In genomic region chr13:44282731-44283571, GRCm38 (mm10) we compare ENCODE assay signal across 9 mouse cellular contexts.
DNase-seq lines count a peak whose midpoint lies in the region; ATAC-seq lines count a peak whose summit lies in the region.
"Had no signal": no experiment of that assay in that cellular context is flagged by ENCODE, and none has a peak within 500 bp of the region (broad histone marks: within the 10 kb centered on the region; RNA-seq: fewer than 3 reads in every experiment).

No protein-coding gene starts in this region.

- 55% methylated on average over 16 of the region's 16 CpGs for WGBS in embryonic facial prominence, embryonic 14.5 days
- WGBS in embryonic facial prominence, embryonic 10.5 days: 86% methylated on average over 16 of the region's 16 CpGs

- no peak overlapping the region for H3K9ac ChIP-seq in embryonic facial prominence, embryonic 14.5 days (ENCODE audit: low read depth, low read length)

- no peaks in the 10 kb centered on the region for H3K27me3 ChIP-seq in embryonic facial prominence, embryonic 14.5 days (replicated peaks; ENCODE audit: control insufficient read depth, insufficient read depth, low read length)
- H3K27me3 ChIP-seq in embryonic facial prominence, embryonic 10.5 days (replicated peaks; ENCODE audit: low read depth, poor library complexity, severe bottlenecking): peaks cover 6% of the 10 kb centered on the region; the same call in 1 of the 2 replicates

- H3K4me3 ChIP-seq in embryonic facial prominence, embryonic 14.5 days (ENCODE audit: low read depth, low read length): no peak overlapping the region
- no peak overlapping the region for H3K4me3 ChIP-seq in embryonic facial prominence, embryonic 10.5 days

- H3K36me3 ChIP-seq in embryonic facial prominence, embryonic 14.5 days (ENCODE audit: control insufficient read depth, insufficient read depth, low read length): no peaks in the 10 kb centered on the region
- H3K36me3 ChIP-seq in embryonic facial prominence, embryonic 10.5 days (replicated peaks): no peaks in the 10 kb centered on the region

- peak overlapping the region; percentile 49; the same call in 1 of the 2 replicates for H3K27ac ChIP-seq in embryonic facial prominence, embryonic 14.5 days (replicated peaks; ENCODE audit: low read depth, low read length)
- H3K27ac ChIP-seq in embryonic facial prominence, embryonic 10.5 days (replicated peaks): no peak overlapping the region

- DNase-seq in embryonic facial prominence, embryonic 14.5 days (ENCODE audit: low spot score): peak; percentile 92
- no peak for DNase-seq in embryonic facial prominence, embryonic 10.5 days (ENCODE audit: low spot score)
- DNase-seq in kidney, postnatal 10 days: peak; percentile 67
- DNase-seq in kidney, adult 11 months: no peak
- peak; percentile 76 for DNase-seq in right cerebral cortex, adult 18-20 months
- no peak for DNase-seq in right cerebral cortex, postnatal 14 days
- DNase-seq in telencephalon, adult 2 months (ENCODE audit: low read depth, low spot score): peak; percentile 86
- no peak for DNase-seq in adrenal gland, postnatal 36 days
- DNase-seq: gastrocnemius, postnatal 25 days had no signal

- peaks cover 18% of the 10 kb centered on the region for H3K4me1 ChIP-seq in embryonic facial prominence, embryonic 14.5 days (ENCODE audit: control insufficient read depth, insufficient read depth, low read length)
- peaks cover 6% of the 10 kb centered on the region for H3K4me1 ChIP-seq in embryonic facial prominence, embryonic 10.5 days

- no peak overlapping the region for H3K4me2 ChIP-seq in embryonic facial prominence, embryonic 14.5 days (ENCODE audit: low read depth, low read length)

- ATAC-seq in embryonic facial prominence, embryonic 14.5 days (ENCODE audit: low read depth): peak; percentile 79

- H3K9me3 ChIP-seq in embryonic facial prominence, embryonic 14.5 days (ENCODE audit: control insufficient read depth, low read length): no peaks in the 10 kb centered on the region
- no peaks in the 10 kb centered on the region for H3K9me3 ChIP-seq in embryonic facial prominence, embryonic 10.5 days

Comparison
In these comparisons a context has a peak if more than half of its experiments do, and no peak if none do; other contexts are left out.
1. DNase-seq: peak in embryonic facial prominence, embryonic 14.5 days (single experiment), kidney, postnatal 10 days (single experiment), right cerebral cortex, adult 18-20 months (single experiment) and telencephalon, adult 2 months (single experiment); none in embryonic facial prominence, embryonic 10.5 days (single experiment), kidney, adult 11 months (single experiment), right cerebral cortex, postnatal 14 days (single experiment) and adrenal gland, postnatal 36 days (0 of 2).